In the genomic region with DNA sequence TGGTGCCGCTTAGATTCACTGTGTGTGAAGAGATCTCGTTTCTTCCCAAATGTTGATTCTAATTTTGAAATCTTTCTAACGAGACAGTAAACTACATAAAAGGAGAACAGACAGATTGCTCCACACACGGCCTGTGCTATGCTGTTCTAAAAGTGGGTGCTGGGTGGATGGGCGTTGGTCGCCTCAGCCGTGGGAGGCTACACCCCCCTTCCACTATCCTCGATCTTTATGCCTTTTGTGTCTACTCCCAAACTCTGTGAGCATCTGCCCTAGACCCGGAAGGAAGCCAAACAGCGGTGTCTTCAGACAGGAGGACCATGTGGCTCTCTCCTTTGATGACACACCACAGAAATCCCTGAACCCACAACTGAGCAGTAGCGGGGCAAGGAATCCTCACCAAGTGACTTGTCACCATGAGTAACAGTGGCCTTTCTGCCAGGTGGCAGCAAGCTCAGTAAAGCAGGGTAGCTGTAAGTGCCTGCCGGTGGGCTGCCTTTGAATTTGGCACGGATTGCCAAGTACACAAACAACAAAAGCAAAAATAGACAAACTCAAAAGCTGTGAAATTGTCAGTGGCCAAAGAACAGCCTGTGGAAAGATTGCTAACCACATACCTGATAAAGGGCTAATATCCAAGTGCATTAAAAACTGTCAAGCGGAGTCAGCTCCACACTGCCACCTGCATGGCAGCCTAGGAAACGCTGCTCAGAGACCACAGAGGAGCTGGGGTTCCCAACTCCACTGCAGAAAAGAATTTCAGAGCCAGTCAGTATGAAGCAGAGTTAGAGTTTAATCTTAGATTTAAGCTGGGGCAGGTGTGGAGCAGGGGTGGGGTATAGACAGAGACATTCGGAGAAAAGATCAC, we compare ENCODE assay signal across 8 mouse cellular contexts. TPM values are rescaled to one million over a fixed set of nuclear protein-coding genes. Genes with fewer than 3 reads are reported as not detected.
DNase-seq lines count a peak whose midpoint lies in the region; ATAC-seq and TF ChIP-seq lines count a peak whose summit lies in the region.
"Had no signal": no experiment of that assay in that cellular context is flagged by ENCODE, and none has a peak within 500 bp of the region (broad histone marks: within the 10 kb centered on the region; RNA-seq: fewer than 3 reads in every experiment).

No protein-coding gene starts in this region.

- no peaks in the 10 kb centered on the region for H3K36me3 ChIP-seq in testis, adult 2 months (ENCODE audit: control insufficient read depth, insufficient read depth, low read length)
- no peaks in the 10 kb centered on the region for H3K36me3 ChIP-seq in forebrain, embryonic 13.5 days (ENCODE audit: poor library complexity, severe bottlenecking)
- H3K36me3 ChIP-seq: neural tube, embryonic 12.5 days had no signal

- no peaks in the 10 kb centered on the region for H3K4me1 ChIP-seq in testis, adult 2 months (ENCODE audit: control insufficient read depth, insufficient read depth, low read length)
- H3K4me1 ChIP-seq in bone marrow, adult 2 months (ENCODE audit: control insufficient read depth, insufficient read depth, low read length) = peaks cover 5% of the 10 kb centered on the region
- no peaks in the 10 kb centered on the region for H3K4me1 ChIP-seq in forebrain, embryonic 13.5 days
- H3K4me1 ChIP-seq in lung, adult 2 months (ENCODE audit: control insufficient read depth, insufficient read depth, low read length) = no peaks in the 10 kb centered on the region
- H3K4me1 ChIP-seq: neural tube, embryonic 12.5 days had no signal

- no peaks in the 10 kb centered on the region for H3K27me3 ChIP-seq in testis, adult 2 months (ENCODE audit: control insufficient read depth, insufficient read depth, low read length)
- H3K27me3 ChIP-seq in forebrain, embryonic 13.5 days = no peaks in the 10 kb centered on the region
- H3K27me3 ChIP-seq: neural tube, embryonic 12.5 days had no signal

- no peaks in the 10 kb centered on the region for H3K9me3 ChIP-seq in forebrain, embryonic 13.5 days (replicated peaks)
- H3K9me3 ChIP-seq: neural tube, embryonic 12.5 days had no signal

- peak; percentile 60; the same call in 1 of the 2 replicates for TF ChIP-seq CTCF in testis, adult 2 months (IDR thresholded peaks at IDR 0.05; ENCODE audit: control insufficient read depth, insufficient read depth, insufficient replicate concordance, low read depth, low read length)
- TF ChIP-seq CTCF in bone marrow, adult 2 months (IDR thresholded peaks at IDR 0.05; ENCODE audit: control insufficient read depth, insufficient read depth, low read length) = peak; percentile 63
- TF ChIP-seq CTCF in lung, adult 2 months (IDR thresholded peaks at IDR 0.05; ENCODE audit: insufficient read depth, low read length) = peak; percentile 89

- TF ChIP-seq POLR2A in testis, adult 2 months (IDR thresholded peaks at IDR 0.05; ENCODE audit: control insufficient read depth, low read depth, low read length) = no peak
- no peak for TF ChIP-seq POLR2A in bone marrow, adult 2 months (IDR thresholded peaks at IDR 0.05; ENCODE audit: borderline replicate concordance, control insufficient read depth, low read depth, low read length)
- TF ChIP-seq POLR2A in lung, adult 2 months (IDR thresholded peaks at IDR 0.05; ENCODE audit: borderline replicate concordance, extremely low read depth, low read depth, low read length) = no peak

- no peak for DNase-seq in testis, postnatal 14 days (ENCODE audit: low spot score)
- DNase-seq in kidney, adult 9 months = peak; percentile 35
- peak; percentile 55 for DNase-seq in lung, adult 2 months
- peak; percentile 47 to 65 for DNase-seq in right cerebral cortex, postnatal 36 days (ENCODE audit: low spot score in 2 of 2)

- 0 out of 2 replicates have a peak, but pooled peaks have one; percentile 61 for ATAC-seq in forebrain, embryonic 13.5 days

- H3K4me3 ChIP-seq in testis, adult 2 months (ENCODE audit: control insufficient read depth, low read depth, low read length) = no peak overlapping the region
- no peak overlapping the region for H3K4me3 ChIP-seq in bone marrow, adult 2 months (replicated peaks; ENCODE audit: control insufficient read depth, low read depth, low read length)
- no peak overlapping the region for H3K4me3 ChIP-seq in forebrain, embryonic 13.5 days
- H3K4me3 ChIP-seq in lung, adult 2 months (replicated peaks; ENCODE audit: extremely low read depth, low read depth, low read length) = no peak overlapping the region
- H3K4me3 ChIP-seq: neural tube, embryonic 12.5 days had no signal

- 47% methylated on average over 16 of the region's 16 CpGs for WGBS in bone marrow, adult 2 months
- WGBS in forebrain, embryonic 13.5 days = 68% methylated on average over 16 of the region's 16 CpGs
- 58% methylated on average over 16 of the region's 16 CpGs for whole genome bisulfite sequencing in lung, adult 2 months

- no peak overlapping the region for H3K9ac ChIP-seq in forebrain, embryonic 13.5 days
- H3K9ac ChIP-seq: neural tube, embryonic 12.5 days had no signal

- no peak overlapping the region for H3K27ac ChIP-seq in testis, adult 2 months (ENCODE audit: control insufficient read depth, insufficient read depth, low read depth, low read length)
- no peak overlapping the region for H3K27ac ChIP-seq in bone marrow, adult 2 months (ENCODE audit: control insufficient read depth, insufficient read depth, low read depth, low read length, poor library complexity)
- no peak overlapping the region for H3K27ac ChIP-seq in forebrain, embryonic 13.5 days
- H3K27ac ChIP-seq: neural tube, embryonic 12.5 days had no signal

- H3K4me2 ChIP-seq in forebrain, embryonic 13.5 days = no peak overlapping the region
- H3K4me2 ChIP-seq: neural tube, embryonic 12.5 days had no signal

RNA-seq across cellular contexts. Expression of gene Rab4a, which starts 37.1 kb away (rescaled TPM):
- polyA plus RNA-seq in testis, adult 2 months (2012; rRNA removed) = 5.3 and 8.9 TPM in 2 replicates
- 3.5 and 9.1 TPM in 2 replicates for polyA plus RNA-seq in bone marrow, adult 2 months (2011; ENCODE audit: insufficient read depth, insufficient read length, low replicate concordance, missing spikeins)
- 70.9 and 72.2 TPM in 2 replicates for polyA plus RNA-seq in forebrain, embryonic 13.5 days (2015; fragmentation: Nextera tagmentation; extraction: Ambion mirVana)
- 7.3 and 7.9 TPM in 2 replicates for polyA plus RNA-seq in lung, adult 2 months (2012; rRNA removed)
